Mouse (Mus musculus) frontal cortex, postnatal 36 days (tissue): ENCODE results near the gene Ucma.
A peak's percentile ranks its signal among the peaks of the same experiment; 100 is the strongest.

Experiments
- DNase-seq, 2 experiments: peaks; one replicate each; pipeline ENCODE4 v3.0.0; 2022; ENCODE audit warnings: low spot score in 2 of 2

Gene Ucma

GRCm38 (mm10) chr2:5001266-5001665 is 25.3 kb downstream of the Ucma start:
- no peak for DNase-seq

GRCm38 (mm10) chr2:5007107-5007506 is 31.2 kb downstream of the Ucma start:
- no peak for DNase-seq

- no peak for DNase-seq
Measured at GRCm38 (mm10) chr2:5011898-5012490, 36.1 kb downstream of the Ucma start.

GRCm38 (mm10) chr2:5012491-5013324 is 36.8 kb downstream of the Ucma start, which contains the start of gene Mcm10:
Gene Mcm10 (minus strand): TSS chr2:5012791.
- peak; percentile 83 to 93 for DNase-seq

- no peak for DNase-seq
Measured at GRCm38 (mm10) chr2:5014616-5015015, 38.7 kb downstream of the Ucma start.

GRCm38 (mm10) chr2:5015527-5015926 is 39.6 kb downstream of the Ucma start:
- DNase-seq, result no peak

GRCm38 (mm10) chr2:5016922-5017321 is 41.0 kb downstream of the Ucma start:
- no peak for DNase-seq

- peak; percentile 50 to 67 for DNase-seq
Measured at GRCm38 (mm10) chr2:5019708-5020107, 43.8 kb downstream of the Ucma start.

- no peak for DNase-seq
Measured at GRCm38 (mm10) chr2:5023275-5023674, 47.4 kb downstream of the Ucma start.

GRCm38 (mm10) chr2:5023699-5024399 is 47.9 kb downstream of the Ucma start:
- DNase-seq, result no peak

GRCm38 (mm10) chr2:5025162-5025733 is 49.3 kb downstream of the Ucma start:
- no peak for DNase-seq

GRCm38 (mm10) chr2:5027057-5027456 is 51.1 kb downstream of the Ucma start:
- DNase-seq, result no peak

GRCm38 (mm10) chr2:5028047-5028446 is 52.1 kb downstream of the Ucma start:
- no peak for DNase-seq

- DNase-seq, result no peak
Measured at GRCm38 (mm10) chr2:5029808-5030207, 53.9 kb downstream of the Ucma start.

- DNase-seq, result peak; percentile 27 to 49
Measured at GRCm38 (mm10) chr2:5031215-5031614, 55.3 kb downstream of the Ucma start.

- no peak for DNase-seq
Measured at GRCm38 (mm10) chr2:5032665-5033064, 56.7 kb downstream of the Ucma start.

GRCm38 (mm10) chr2:5033546-5034420 is 57.9 kb downstream of the Ucma start:
- DNase-seq, result no peak

GRCm38 (mm10) chr2:5034801-5035200 is 58.9 kb downstream of the Ucma start:
- no peak for DNase-seq

- DNase-seq, result no peak
Measured at GRCm38 (mm10) chr2:5035241-5035640, 59.3 kb downstream of the Ucma start.
